Mouse (Mus musculus) common myeloid progenitor, adult 5-6 weeks (primary cell): ENCODE measurements around the gene Acbd5. TPM values are rescaled to one million over a fixed set of nuclear protein-coding genes. Genes with fewer than 3 reads are reported as not detected.

ENCODE experiments used
- total RNA-seq: library from RNA; stranded (forward); fragments of 200-1000, 187-1606 nt; gene quantifications from 2 replicates; pipeline ENCODE4 v1.2.3, GENCODE M21; 2017

The Acbd5 gene
- total RNA-seq, 1 experiment from 2014 or later, result 29.0 TPM

Other genes with a start within 250 kb of the Acbd5 start
- 22.5 and 34.5 TPM in 2 replicates for gene Pdss1, start 172.6 kb upstream of the Acbd5 start, total RNA-seq
- gene Abi1, start 27.9 kb upstream of the Acbd5 start, total RNA-seq, result 106 and 124 TPM in 2 replicates
- gene Mastl, start 87.9 kb downstream of the Acbd5 start, total RNA-seq, result 12.3 and 21.9 TPM in 2 replicates
- gene Yme1l1, start 88.2 kb downstream of the Acbd5 start, total RNA-seq, result 99.5 and 128 TPM in 2 replicates
- not detected in 2 replicates for gene 4931423N10Rik, start 139.3 kb downstream of the Acbd5 start, total RNA-seq